ENCODE assay signal across 8 mouse cellular contexts in the genomic region with DNA sequence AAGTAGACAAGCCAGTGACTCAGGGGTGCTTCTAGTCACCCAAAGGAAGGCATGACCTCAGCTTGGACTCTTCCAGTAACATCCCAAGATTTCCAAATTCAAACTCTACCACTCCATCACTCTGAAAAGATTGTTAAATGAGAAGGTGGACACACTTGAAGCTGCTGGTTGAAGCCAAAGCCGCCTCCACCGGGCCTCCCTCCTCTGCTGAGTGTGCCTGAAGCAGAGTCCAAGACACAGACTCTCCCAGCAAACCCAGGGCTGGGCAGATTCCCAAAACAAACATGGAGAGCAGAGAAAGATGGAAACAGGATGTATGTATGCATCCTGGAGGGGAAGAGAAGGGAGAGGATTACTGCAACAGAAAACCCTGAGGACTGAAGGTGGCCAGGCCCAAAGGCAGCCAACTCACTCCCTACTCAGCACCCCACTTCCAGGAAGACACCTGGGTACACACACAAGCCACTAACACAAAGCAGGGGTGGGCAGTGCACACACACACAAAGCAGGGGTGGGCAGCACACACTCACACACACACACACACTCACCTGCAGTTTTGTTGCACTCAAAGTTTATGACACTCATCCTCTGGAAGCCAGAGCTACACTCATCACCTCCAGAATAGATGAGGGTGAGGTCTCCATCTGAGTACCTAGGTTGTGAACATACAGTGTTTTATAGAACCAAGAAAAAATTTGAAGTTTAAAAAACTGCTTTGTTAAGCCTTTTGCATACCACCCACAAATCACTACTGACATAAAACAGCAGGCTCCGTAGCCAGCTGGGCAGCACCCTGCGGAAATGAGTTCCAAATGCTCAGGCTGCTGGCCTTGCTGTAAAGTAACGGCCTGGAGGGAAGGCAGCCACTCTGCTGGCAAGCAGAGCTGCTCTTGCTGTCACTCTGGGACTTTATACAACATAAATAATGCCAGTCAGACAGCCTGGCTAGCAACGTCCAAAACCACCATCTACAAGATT. TPM values are rescaled to one million over a fixed set of nuclear protein-coding genes. Genes with fewer than 3 reads are reported as not detected.
DNase-seq lines count a peak whose midpoint lies in the region; ATAC-seq and TF ChIP-seq lines count a peak whose summit lies in the region.

No protein-coding gene starts in this region.

- peaks cover 90% of the 10 kb centered on the region for H3K36me3 ChIP-seq in heart, embryonic 10.5 days
- H3K36me3 ChIP-seq in kidney, embryonic 15.5 days, result peaks cover 54% of the 10 kb centered on the region
- H3K36me3 ChIP-seq in lung, postnatal 0 days (ENCODE audit: insufficient read depth, low read length), result no peaks in the 10 kb centered on the region

- H3K9ac ChIP-seq in kidney, embryonic 15.5 days, result no peak overlapping the region
- H3K9ac ChIP-seq in lung, postnatal 0 days (replicated peaks; ENCODE audit: low read depth), result no peak overlapping the region

- no peaks in the 10 kb centered on the region for H3K27me3 ChIP-seq in heart, embryonic 10.5 days (ENCODE audit: insufficient read depth, poor library complexity, severe bottlenecking)
- no peaks in the 10 kb centered on the region for H3K27me3 ChIP-seq in kidney, embryonic 15.5 days
- H3K27me3 ChIP-seq in lung, postnatal 0 days (replicated peaks; ENCODE audit: insufficient read depth, low read length), result no peaks in the 10 kb centered on the region

- H3K4me1 ChIP-seq in heart, embryonic 10.5 days, result peaks cover 66% of the 10 kb centered on the region
- peaks cover 64% of the 10 kb centered on the region for H3K4me1 ChIP-seq in kidney, embryonic 15.5 days
- peaks cover 22% of the 10 kb centered on the region for H3K4me1 ChIP-seq in lung, postnatal 0 days (ENCODE audit: insufficient read depth, low read depth, low read length)

- H3K4me3 ChIP-seq in heart, embryonic 10.5 days, result no peak overlapping the region
- no peak overlapping the region for H3K4me3 ChIP-seq in kidney, embryonic 15.5 days (replicated peaks)
- no peak overlapping the region for H3K4me3 ChIP-seq in lung, postnatal 0 days (ENCODE audit: low read depth, low read length)

- ATAC-seq in kidney, embryonic 15.5 days (replicated peaks; ENCODE audit: low FRiP score), result peak; percentile 65
- ATAC-seq in lung, postnatal 0 days, result peak; percentile 30
- ATAC-seq in CD4-positive, CD25-positive, alpha-beta regulatory T cell, adult 4 months, result no peak

- no peak overlapping the region for H3K4me2 ChIP-seq in kidney, embryonic 15.5 days
- H3K4me2 ChIP-seq in lung, postnatal 0 days (replicated peaks; ENCODE audit: low read depth, low read length), result no peak overlapping the region

- H3K9me3 ChIP-seq in heart, embryonic 10.5 days, result no peaks in the 10 kb centered on the region
- H3K9me3 ChIP-seq in kidney, embryonic 15.5 days (replicated peaks), result no peaks in the 10 kb centered on the region
- H3K9me3 ChIP-seq in lung, postnatal 0 days (ENCODE audit: low read length), result no peaks in the 10 kb centered on the region

- DNase-seq in layer of hippocampus, postnatal 14 days (ENCODE audit: low spot score in 2 of 2), result peak; percentile 26 to 37
- DNase-seq in layer of hippocampus, postnatal 10 days (ENCODE audit: low spot score in 2 of 2), result no peak
- DNase-seq in embryo, embryonic 10 days (ENCODE audit: low spot score), result peak; percentile 46
- DNase-seq in heart, embryonic 10.5 days (ENCODE audit: low spot score), result no peak
- DNase-seq in lung, postnatal 0 days (ENCODE audit: low spot score), result peak; percentile 38
- DNase-seq in spleen, postnatal 36 days (ENCODE audit: low spot score in 2 of 2), result no peak

- no peak for TF ChIP-seq EP300 in lung, postnatal 0 days (IDR thresholded peaks at IDR 0.05)

- H3K27ac ChIP-seq in heart, embryonic 10.5 days, result peak overlapping the region; percentile 80
- peak overlapping the region; percentile 92 for H3K27ac ChIP-seq in kidney, embryonic 15.5 days
- H3K27ac ChIP-seq in lung, postnatal 0 days (ENCODE audit: low read length), result peak overlapping the region; percentile 48

- WGBS in heart, embryonic 10.5 days, result 48% methylated on average over 6 of the region's 6 CpGs
- 24% methylated on average over 6 of the region's 6 CpGs for WGBS in kidney, embryonic 15.5 days
- WGBS in lung, postnatal 0 days, result 19% methylated on average over 6 of the region's 6 CpGs

- TF ChIP-seq CTCF in lung, postnatal 0 days (IDR thresholded peaks at IDR 0.05), result no peak

RNA-seq across cellular contexts. Expression of a gene that starts 44.4 kb away (rescaled TPM):
- 10 to 100 TPM; 28.1 TPM for total RNA-seq in layer of hippocampus, postnatal 14 days (2021)
- total RNA-seq in layer of hippocampus, postnatal 10 days (2021), result 10 to 100 TPM; 25.5 to 27.7 TPM
- polyA plus RNA-seq in heart, embryonic 10.5 days (2016; fragmentation: Nextera tagmentation; extraction: Ambion mirVana), result 141 and 272 TPM in 2 replicates
- 30.1 and 34.6 TPM in 2 replicates for polyA plus RNA-seq in kidney, embryonic 15.5 days (2015; fragmentation: Nextera tagmentation; extraction: Ambion mirVana)
- polyA plus RNA-seq in lung, postnatal 0 days (2015; fragmentation: Nextera tagmentation; extraction: Ambion mirVana), result 26.7 and 27.9 TPM in 2 replicates
- 10 to 100 TPM; 45.2 to 46.1 TPM for polyA plus RNA-seq in CD4-positive, CD25-positive, alpha-beta regulatory T cell, adult 4 months (2017; shearing (Covaris generic))

RNA-seq across cellular contexts. Expression of a gene that starts 49.4 kb away (rescaled TPM):
- not detected for total RNA-seq in layer of hippocampus, postnatal 14 days (2021)
- total RNA-seq in layer of hippocampus, postnatal 10 days (2021), result 1 to 10 TPM in 1 of 2 experiments, not detected in 1; 1.9 TPM
- polyA plus RNA-seq in heart, embryonic 10.5 days (2016; fragmentation: Nextera tagmentation; extraction: Ambion mirVana), result 0.39 and 1.1 TPM in 2 replicates
- polyA plus RNA-seq in kidney, embryonic 15.5 days (2015; fragmentation: Nextera tagmentation; extraction: Ambion mirVana), result 6.8 and 6.9 TPM in 2 replicates
- polyA plus RNA-seq in lung, postnatal 0 days (2015; fragmentation: Nextera tagmentation; extraction: Ambion mirVana), result 1.6 and 3.2 TPM in 2 replicates
- not detected for polyA plus RNA-seq in CD4-positive, CD25-positive, alpha-beta regulatory T cell, adult 4 months (2017; shearing (Covaris generic))

Comparison
In these comparisons a context has a peak if more than half of its experiments do, and no peak if none do; other contexts are left out.
1. DNase-seq: peak in layer of hippocampus, postnatal 14 days (2 of 2), embryo, embryonic 10 days (single experiment) and lung, postnatal 0 days (single experiment); none in layer of hippocampus, postnatal 10 days (0 of 2), heart, embryonic 10.5 days (single experiment) and spleen, postnatal 36 days (0 of 2).
2. Peak in every context shown above with its lines, with median percentiles within 50 percentile points of each other: H3K27ac ChIP-seq.